Mouse (Mus musculus) MEL (cell line): ENCODE measurements at regions not wholly inside any gene's neighbourhood (a gene's known extent, or its start where the extent isn't known, plus 50 kb on each side); places are given as distances from the start of the nearest gene placed in this dataset.

Experiments used
- DNase-seq: peaks from one replicate; pipeline ENCODE4 v3.0.0; 2011; ENCODE audit warnings: low read depth, low spot score
- H3K27ac ChIP-seq: 2 replicates; pipeline ENCODE4 v1.5.1; 2012; ENCODE audit warnings: low read depth, mild to moderate bottlenecking, control low read depth, low read length, moderate library complexity; ENCODE audit not compliant: control insufficient read depth
- H3K27me3 ChIP-seq, 2 experiments: fragments of 150-350 bp in 1 of 2; sonication (generic) in 1 of 2; 2 replicates each; pipeline ENCODE4 v1.6.1; 2012; ENCODE audit warnings: low read length in 2 of 2, mild to moderate bottlenecking in 2 of 2, improper control_type of control experiment in 1 of 2, moderate library complexity in 1 of 2; ENCODE audit not compliant: insufficient read depth in 2 of 2, control insufficient read depth in 1 of 2
- H3K36me3 ChIP-seq, 2 experiments: 2 replicates each; pipeline ENCODE4 v1.6.1; 2012 to 2014; ENCODE audit warnings: low read length in 2 of 2, improper control_type of control experiment in 1 of 2, inconsistent platforms in 1 of 2, mild to moderate bottlenecking in 1 of 2; ENCODE audit not compliant: insufficient read depth in 2 of 2, control insufficient read depth in 1 of 2
- H3K4me1 ChIP-seq, 2 experiments: fragments of 150-350 bp in 1 of 2; sonication (generic) in 1 of 2; 2 replicates each; pipeline ENCODE4 v1.6.1; 2012; ENCODE audit warnings: low read length in 2 of 2, improper control_type of control experiment in 1 of 2, mild to moderate bottlenecking in 1 of 2; ENCODE audit not compliant: insufficient read depth in 2 of 2, control insufficient read depth in 1 of 2
- H3K4me3 ChIP-seq, 2 experiments: fragments of 150-350 bp in 1 of 2; sonication (generic) in 1 of 2; 2 replicates each; pipeline ENCODE4 v1.5.1; 2012; ENCODE audit warnings: low read depth in 2 of 2, low read length in 2 of 2, mild to moderate bottlenecking in 2 of 2, moderate library complexity in 2 of 2, control low read depth in 1 of 2, improper control_type of control experiment in 1 of 2; ENCODE audit not compliant: control insufficient read depth in 1 of 2, insufficient read depth in 1 of 2
- H3K79me2 ChIP-seq: 2 replicates; pipeline ENCODE4 v1.6.1; 2012; ENCODE audit warnings: mild to moderate bottlenecking, low read length, moderate library complexity; ENCODE audit not compliant: control insufficient read depth, poor library complexity, insufficient read depth
- H3K9ac ChIP-seq: 2 replicates; pipeline ENCODE4 v1.6.1; 2012; ENCODE audit warnings: low read depth, mild to moderate bottlenecking, control low read depth, low read length, moderate library complexity; ENCODE audit not compliant: control insufficient read depth, poor library complexity, severe bottlenecking
- H3K9me3 ChIP-seq: fragments of 150-350 bp; sonication (generic); replicated peaks from 2 replicates; pipeline ENCODE4 v1.6.1; 2012; ENCODE audit warnings: mild to moderate bottlenecking, low read length, improper control_type of control experiment, moderate library complexity; ENCODE audit not compliant: insufficient read depth
- CHD1 ChIP-seq: IDR thresholded peaks from 2 replicates; pipeline ENCODE4 v1.6.1; 2012; ENCODE audit warnings: low read depth, mild to moderate bottlenecking, inconsistent platforms, low read length, improper control_type of control experiment
- CHD2 ChIP-seq: IDR thresholded peaks from 2 replicates; pipeline ENCODE4 v1.6.1; 2011; ENCODE audit warnings: low read length, improper control_type of control experiment
- CTCF ChIP-seq, 3 experiments: IDR thresholded peaks in 2 of 3; conservative IDR thresholded peaks in 1 of 3; 2 replicates each; pipeline ENCODE4 v1.5.1; 2011 to 2012; ENCODE audit warnings: low read length in 3 of 3, low read depth in 2 of 3, mild to moderate bottlenecking in 2 of 3, improper control_type of control experiment in 1 of 3, inconsistent platforms in 1 of 3, mixed read lengths in 1 of 3, moderate library complexity in 1 of 3; ENCODE audit not compliant: control insufficient read depth in 1 of 3, insufficient read depth in 1 of 3, poor library complexity in 1 of 3, severe bottlenecking in 1 of 3
- ELF1 ChIP-seq: IDR thresholded peaks from 2 replicates; pipeline ENCODE4 v1.6.1; 2014; ENCODE audit warnings: low read depth, mild to moderate bottlenecking, inconsistent platforms, low read length, improper control_type of control experiment, moderate library complexity
- EP300 ChIP-seq, 2 experiments: IDR thresholded peaks; 2 replicates each; pipeline ENCODE4 v1.6.1; 2011; ENCODE audit warnings: improper control_type of control experiment in 2 of 2, low read length in 2 of 2, low read depth in 1 of 2, mild to moderate bottlenecking in 1 of 2
- ETS1 ChIP-seq: IDR thresholded peaks from 2 replicates; pipeline ENCODE4 v1.6.1; 2012; ENCODE audit warnings: low read depth, mild to moderate bottlenecking, inconsistent platforms, low read length, improper control_type of control experiment, moderate library complexity
- GABPA ChIP-seq: IDR thresholded peaks from 2 replicates; pipeline ENCODE4 v1.6.1; 2012; ENCODE audit warnings: low read depth, mild to moderate bottlenecking, inconsistent platforms, low read length, improper control_type of control experiment, moderate library complexity
- JUND ChIP-seq: IDR thresholded peaks from 2 replicates; pipeline ENCODE4 v1.6.1; 2011; ENCODE audit warnings: low read depth, mild to moderate bottlenecking, improper control_type of control experiment, low read length
- MAX ChIP-seq: IDR thresholded peaks from 2 replicates; pipeline ENCODE4 v1.6.1; 2011; ENCODE audit warnings: low read length, improper control_type of control experiment
- MAZ ChIP-seq: IDR thresholded peaks from 2 replicates; pipeline ENCODE4 v1.6.1; 2012; ENCODE audit warnings: low read depth, mild to moderate bottlenecking, inconsistent platforms, low read length, improper control_type of control experiment
- MXI1 ChIP-seq: IDR thresholded peaks from 2 replicates; pipeline ENCODE4 v1.6.1; 2011; ENCODE audit warnings: mild to moderate bottlenecking, low read depth, low read length, improper control_type of control experiment
- MYB ChIP-seq: IDR thresholded peaks from 2 replicates; pipeline ENCODE4 v1.6.1; 2011; ENCODE audit warnings: mild to moderate bottlenecking, low read depth, low read length, improper control_type of control experiment
- NELFE ChIP-seq: IDR thresholded peaks from 2 replicates; pipeline ENCODE4 v1.6.1; 2011; ENCODE audit warnings: low read depth, low read length, improper control_type of control experiment
- POLR2A ChIP-seq, 2 experiments: IDR thresholded peaks; 2 replicates each; pipeline ENCODE4 v1.6.1; 2011 to 2012; ENCODE audit warnings: low read length in 2 of 2, mild to moderate bottlenecking in 2 of 2, control low read depth in 1 of 2, improper control_type of control experiment in 1 of 2, low read depth in 1 of 2, moderate library complexity in 1 of 2; ENCODE audit not compliant: control insufficient read depth in 1 of 2, insufficient read depth in 1 of 2, poor library complexity in 1 of 2
- POLR2AphosphoS5 ChIP-seq: IDR thresholded peaks from 2 replicates; pipeline ENCODE4 v1.6.1; 2012; ENCODE audit warnings: low read depth, borderline replicate concordance, mild to moderate bottlenecking, inconsistent platforms, low read length, moderate library complexity, mixed read lengths
- RCOR1 ChIP-seq: IDR thresholded peaks from 2 replicates; pipeline ENCODE4 v1.6.1; 2012; ENCODE audit warnings: low read depth, mild to moderate bottlenecking, inconsistent platforms, low read length, improper control_type of control experiment
- TBP ChIP-seq: IDR thresholded peaks from 2 replicates; pipeline ENCODE4 v1.8.0; 2011; ENCODE audit warnings: low read depth, low read length, improper control_type of control experiment
- TCF12 ChIP-seq: IDR thresholded peaks from 2 replicates; pipeline ENCODE4 v1.6.1; 2014; ENCODE audit warnings: low read depth, mild to moderate bottlenecking, inconsistent platforms, low read length, improper control_type of control experiment, moderate library complexity
- UBTF ChIP-seq: IDR thresholded peaks from 2 replicates; pipeline ENCODE4 v1.6.1; 2012; ENCODE audit warnings: low read depth, mild to moderate bottlenecking, inconsistent platforms, low read length, improper control_type of control experiment, moderate library complexity, borderline replicate concordance; ENCODE audit not compliant: insufficient read depth
- USF2 ChIP-seq, 2 experiments: IDR thresholded peaks; 2 replicates each; pipeline ENCODE4 v1.6.1; 2011 to 2012; ENCODE audit warnings: improper control_type of control experiment in 2 of 2, low read length in 2 of 2, borderline replicate concordance in 1 of 2, inconsistent platforms in 1 of 2, low read depth in 1 of 2, mild to moderate bottlenecking in 1 of 2; ENCODE audit not compliant: insufficient read depth in 1 of 2
- ZC3H11A ChIP-seq: IDR thresholded peaks from 2 replicates; pipeline ENCODE4 v1.6.1; 2012; ENCODE audit warnings: low read depth, mild to moderate bottlenecking, inconsistent platforms, low read length, improper control_type of control experiment
- ZNF384 ChIP-seq: IDR thresholded peaks from 2 replicates; pipeline ENCODE4 v1.6.1; 2012; ENCODE audit warnings: low read depth, mild to moderate bottlenecking, inconsistent platforms, low read length, improper control_type of control experiment

DNA sequence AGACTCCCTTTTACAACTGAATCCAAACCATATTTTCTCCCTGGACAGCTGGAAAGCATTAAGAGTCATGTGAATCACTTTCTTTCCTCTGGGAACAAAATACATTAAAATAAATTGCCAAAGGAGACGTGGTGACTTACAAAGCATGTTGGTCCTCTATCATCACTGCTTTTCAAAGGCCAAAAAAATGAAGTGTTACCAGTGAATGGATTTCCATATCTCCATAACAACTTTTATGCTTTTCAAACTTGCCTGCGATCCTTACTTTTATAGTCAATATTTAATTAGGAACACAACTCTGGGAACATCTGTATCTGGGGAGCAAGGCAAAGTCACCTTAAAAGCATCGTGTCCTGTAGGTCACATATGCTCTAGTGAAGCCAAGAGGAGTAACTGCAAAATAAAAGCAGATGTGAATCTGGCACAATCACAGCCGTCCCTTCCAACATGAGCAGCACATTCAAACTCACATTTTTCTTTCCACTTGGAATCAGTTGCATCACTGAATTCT lies 123.0 kb downstream of the Kctd12 start:
- no peak for TF ChIP-seq CHD1
- no peak for TF ChIP-seq ETS1
- TF ChIP-seq JUND = no peak
- no peak for TF ChIP-seq MAX
- no peak for TF ChIP-seq CTCF (IDR thresholded peaks at IDR 0.05 in 2 of 3, conservative IDR thresholded peaks at IDR 0.05 in 1 of 3; ENCODE audit: control insufficient read depth in 1 of 3, insufficient read depth in 1 of 3, low read depth in 2 of 3, low read length in 3 of 3, poor library complexity in 1 of 3, severe bottlenecking in 1 of 3)
- TF ChIP-seq MYB = no peak
- TF ChIP-seq TBP = no peak
- no peak for TF ChIP-seq POLR2AphosphoS5
- TF ChIP-seq TCF12 = no peak
- no peak for TF ChIP-seq POLR2A (IDR thresholded peaks at IDR 0.05; ENCODE audit: control insufficient read depth in 1 of 2, insufficient read depth in 1 of 2, low read depth in 1 of 2, low read length in 2 of 2, poor library complexity in 1 of 2)
- TF ChIP-seq UBTF = no peak
- TF ChIP-seq MXI1 = no peak
- TF ChIP-seq ZC3H11A = no peak
- no peaks in the 10 kb centered on the region for H3K36me3 ChIP-seq
- no peak for DNase-seq
- H3K4me3 ChIP-seq = no peak overlapping the region
- no peaks in the 10 kb centered on the region for H3K79me2 ChIP-seq
- no peak overlapping the region for H3K27ac ChIP-seq
- no peak overlapping the region for H3K9ac ChIP-seq
- no peaks in the 10 kb centered on the region for H3K27me3 ChIP-seq
- no peaks in the 10 kb centered on the region for H3K9me3 ChIP-seq
- no peaks in the 10 kb centered on the region for H3K4me1 ChIP-seq

DNA sequence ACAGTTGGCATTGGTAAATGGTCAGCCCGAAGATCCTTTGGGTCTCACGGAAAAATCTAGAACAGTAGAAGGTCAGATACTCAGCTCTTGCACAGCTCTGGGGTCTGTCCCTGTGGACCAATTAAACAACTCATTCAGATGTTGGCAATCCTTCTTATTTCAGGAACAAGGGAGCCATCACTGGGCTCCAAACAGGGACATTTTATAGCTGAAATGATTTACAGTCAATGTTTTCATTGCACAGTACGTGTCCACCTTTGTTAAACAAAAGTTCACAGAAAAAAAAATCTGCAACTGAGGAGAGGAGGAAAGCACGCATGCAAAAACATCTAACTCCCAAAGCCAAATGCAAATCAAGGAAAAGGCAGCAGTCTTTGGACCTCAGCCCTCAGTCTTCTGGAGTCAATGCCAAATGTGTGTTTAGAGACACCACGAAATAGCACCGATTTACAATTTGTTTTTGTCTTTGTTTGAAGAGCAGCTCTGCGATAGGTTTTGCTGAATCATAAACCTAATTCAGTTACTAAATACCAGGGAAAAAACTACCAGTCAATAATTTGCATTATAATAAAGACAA lies 127.1 kb downstream of the Kctd12 start:
- no peaks in the 10 kb centered on the region for H3K79me2 ChIP-seq
- no peak for TF ChIP-seq GABPA
- H3K4me1 ChIP-seq = no peaks in the 10 kb centered on the region

DNA sequence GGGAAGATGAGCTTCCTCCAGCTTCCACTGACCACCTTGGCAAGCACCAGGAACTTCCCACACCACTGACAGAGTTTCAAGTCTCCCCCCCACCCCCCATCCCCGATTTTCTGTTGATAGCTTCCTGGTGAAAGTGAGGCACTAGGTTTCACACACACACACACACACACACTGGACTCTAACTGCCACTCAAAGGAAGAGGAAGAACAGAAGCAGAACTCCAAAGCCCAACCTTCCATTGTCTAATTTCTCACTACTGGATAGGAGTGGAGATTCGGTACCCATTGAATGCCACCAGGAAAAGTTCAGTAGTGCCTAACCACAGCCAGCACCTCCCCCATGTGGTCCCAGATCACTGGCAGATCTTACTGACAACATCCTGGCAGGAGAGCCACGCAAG lies 138.7 kb downstream of the Kctd12 start:
- Histone ChIP-seq H3K4me3 (no peak overlapping the region), H3K9me3 (no peaks in the 10 kb centered on the region), H3K36me3 (no peaks in the 10 kb centered on the region), H3K4me1 (no peaks in the 10 kb centered on the region), H3K9ac (no peak overlapping the region), H3K27ac (no peak overlapping the region), H3K79me2 (no peaks in the 10 kb centered on the region), H3K27me3 (no peaks in the 10 kb centered on the region; a peak in 1 of 4 replicates)
- no peak for TF ChIP-seq EP300 (IDR thresholded peaks at IDR 0.05; ENCODE audit: low read depth in 1 of 2, low read length in 2 of 2)
- no peak for TF ChIP-seq ELF1
- TF ChIP-seq MAZ = no peak
- TF ChIP-seq NELFE = no peak
- TF ChIP-seq USF2 (IDR thresholded peaks at IDR 0.05; ENCODE audit: borderline replicate concordance in 1 of 2, insufficient read depth in 1 of 2, low read depth in 1 of 2, low read length in 2 of 2) = no peak
- no peak for TF ChIP-seq ZNF384
- TF ChIP-seq RCOR1 = no peak
- TF ChIP-seq CHD1 = no peak
- TF ChIP-seq CHD2 = no peak
- DNase-seq = no peak

More for the DNA sequence above, 127.1 kb downstream of the Kctd12 start:
- H3K27ac ChIP-seq = no peak overlapping the region
- H3K9ac ChIP-seq = no peak overlapping the region
- peaks cover 0 to 2% of the 10 kb centered on the region in 2 experiments; a peak in 2 of 4 replicates for H3K27me3 ChIP-seq
- no peak overlapping the region for H3K4me3 ChIP-seq
- H3K9me3 ChIP-seq = no peaks in the 10 kb centered on the region
- no peak for DNase-seq
- H3K36me3 ChIP-seq = no peaks in the 10 kb centered on the region
